In the genomic region with DNA sequence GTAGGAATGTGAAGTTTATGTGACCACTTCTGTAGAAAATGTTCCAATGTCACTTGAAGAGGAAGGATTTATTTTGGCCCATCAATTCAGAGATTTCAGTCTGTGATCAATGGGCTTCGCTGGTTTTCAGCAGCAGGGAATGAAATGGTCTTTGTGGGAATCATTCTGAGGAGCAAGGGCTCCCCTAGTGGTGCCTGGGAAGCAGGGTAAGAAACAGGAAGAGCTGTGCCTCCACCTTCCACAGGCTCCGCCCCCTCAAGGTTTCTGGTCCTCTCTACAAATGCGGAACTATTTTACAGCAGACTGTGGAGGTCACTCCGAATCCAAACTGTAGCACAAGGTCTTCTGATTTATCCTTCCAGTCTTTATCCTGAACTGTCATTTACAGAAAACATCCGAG, we compare ENCODE assay signal across 10 mouse cellular contexts.
DNase-seq lines count a peak whose midpoint lies in the region; ATAC-seq and TF ChIP-seq lines count a peak whose summit lies in the region.
"Had no signal": no experiment of that assay in that cellular context is flagged by ENCODE, and none has a peak within 500 bp of the region (broad histone marks: within the 10 kb centered on the region; RNA-seq: fewer than 3 reads in every experiment).

No protein-coding gene starts in this region.

- H3K4me3 ChIP-seq in gastrocnemius, adult 2 months, result no peak overlapping the region
- no peak overlapping the region for H3K4me3 ChIP-seq in lung, embryonic 14.5 days (ENCODE audit: low read depth, low read length)
- H3K4me3 ChIP-seq in lung, adult 2 months (replicated peaks; ENCODE audit: extremely low read depth, low read depth, low read length), result no peak overlapping the region
- H3K4me3 ChIP-seq: limb, embryonic 13.5 days had no signal

- no peak for ATAC-seq in lung, embryonic 14.5 days (ENCODE audit: insufficient read depth)

- intact Hi-C loops in gastrocnemius, adult 2 months (cut with DNase I), result no loop called here

- H3K9ac ChIP-seq in lung, embryonic 14.5 days, result no peak overlapping the region
- H3K9ac ChIP-seq: limb, embryonic 13.5 days had no signal

- no peaks in the 10 kb centered on the region for H3K36me3 ChIP-seq in lung, embryonic 14.5 days (ENCODE audit: insufficient read depth)
- H3K36me3 ChIP-seq: limb, embryonic 13.5 days had no signal

- DNase-seq in gastrocnemius, adult 2 months, result no peak
- DNase-seq in gastrocnemius, postnatal 4 days (ENCODE audit: low spot score in 2 of 2), result no peak
- DNase-seq in lung, embryonic 14.5 days, result peak; percentile 10
- no peak for DNase-seq in lung, postnatal 25 days (ENCODE audit: low spot score)
- DNase-seq in c-Kit-positive CD71-negative TER-119-negative erythroid progenitor cells, embryonic 14.5 days (ENCODE audit: low read depth), result peak; percentile 9
- peak; percentile 43 for DNase-seq in testis, postnatal 10 days (ENCODE audit: low spot score)
- no peak for DNase-seq in lung, adult 2 months
- no peak for DNase-seq in right cerebral cortex, adult 18-20 months
- DNase-seq: cerebellum, postnatal 25 days had no signal

- no peak for TF ChIP-seq POLR2A in lung, adult 2 months (IDR thresholded peaks at IDR 0.05; ENCODE audit: borderline replicate concordance, extremely low read depth, low read depth, low read length)

- H3K9me3 ChIP-seq in lung, embryonic 14.5 days (ENCODE audit: low read depth, low read length), result no peaks in the 10 kb centered on the region
- H3K9me3 ChIP-seq: limb, embryonic 13.5 days had no signal

- no peaks in the 10 kb centered on the region for H3K4me1 ChIP-seq in lung, embryonic 14.5 days (ENCODE audit: insufficient read depth)
- no peaks in the 10 kb centered on the region for H3K4me1 ChIP-seq in lung, adult 2 months (ENCODE audit: control insufficient read depth, insufficient read depth, low read length)

- peak; percentile 22; the same call in 1 of the 2 replicates for TF ChIP-seq CTCF in gastrocnemius, adult 2 months (IDR thresholded peaks at IDR 0.05)
- TF ChIP-seq CTCF in lung, embryonic 14.5 days (IDR thresholded peaks at IDR 0.05; ENCODE audit: low read depth), result peak; percentile 37; the same call in 1 of the 2 replicates
- no peak for TF ChIP-seq CTCF in lung, adult 2 months (IDR thresholded peaks at IDR 0.05; ENCODE audit: insufficient read depth, low read length)

- H3K4me2 ChIP-seq in lung, embryonic 14.5 days, result no peak overlapping the region
- H3K4me2 ChIP-seq: limb, embryonic 13.5 days had no signal

- no peaks in the 10 kb centered on the region for H3K27me3 ChIP-seq in lung, embryonic 14.5 days (ENCODE audit: insufficient read depth, low read length)
- H3K27me3 ChIP-seq: limb, embryonic 13.5 days had no signal

- H3K27ac ChIP-seq in gastrocnemius, adult 2 months, result no peak overlapping the region
- H3K27ac ChIP-seq in lung, embryonic 14.5 days (ENCODE audit: low read depth), result no peak overlapping the region
- H3K27ac ChIP-seq: limb, embryonic 13.5 days had no signal

- 73% methylated on average over 5 of the region's 5 CpGs for WGBS in lung, embryonic 14.5 days
- WGBS in lung, adult 2 months, result 75% methylated on average over 5 of the region's 5 CpGs

Comparison
In these comparisons a context has a peak if more than half of its experiments do, and no peak if none do; other contexts are left out.
1. DNase-seq: peak in lung, embryonic 14.5 days (single experiment), c-Kit-positive CD71-negative TER-119-negative erythroid progenitor cells, embryonic 14.5 days (single experiment) and testis, postnatal 10 days (single experiment); none in gastrocnemius, adult 2 months (single experiment), gastrocnemius, postnatal 4 days (0 of 2), lung, postnatal 25 days (single experiment), lung, adult 2 months (single experiment) and right cerebral cortex, adult 18-20 months (single experiment).